Mouse (Mus musculus) MEL (cell line): ENCODE results near the gene Ptpre. TPM values are rescaled to one million over a fixed set of nuclear protein-coding genes. Genes with fewer than 3 reads are reported as not detected.

Source experiments
- DNase-seq: peaks from one replicate; pipeline ENCODE4 v3.0.0; 2011; ENCODE audit warnings: low read depth, low spot score
- H3K27ac ChIP-seq: 2 replicates; pipeline ENCODE4 v1.5.1; 2012; ENCODE audit warnings: low read depth, mild to moderate bottlenecking, control low read depth, low read length, moderate library complexity; ENCODE audit not compliant: control insufficient read depth
- H3K27me3 ChIP-seq, 2 experiments: fragments of 150-350 bp in 1 of 2; sonication (generic) in 1 of 2; 2 replicates each; pipeline ENCODE4 v1.6.1; 2012; ENCODE audit warnings: low read length in 2 of 2, mild to moderate bottlenecking in 2 of 2, improper control_type of control experiment in 1 of 2, moderate library complexity in 1 of 2; ENCODE audit not compliant: insufficient read depth in 2 of 2, control insufficient read depth in 1 of 2
- H3K36me3 ChIP-seq, 2 experiments: 2 replicates each; pipeline ENCODE4 v1.6.1; 2012 to 2014; ENCODE audit warnings: low read length in 2 of 2, improper control_type of control experiment in 1 of 2, inconsistent platforms in 1 of 2, mild to moderate bottlenecking in 1 of 2; ENCODE audit not compliant: insufficient read depth in 2 of 2, control insufficient read depth in 1 of 2
- H3K4me1 ChIP-seq, 2 experiments: fragments of 150-350 bp in 1 of 2; sonication (generic) in 1 of 2; 2 replicates each; pipeline ENCODE4 v1.6.1; 2012; ENCODE audit warnings: low read length in 2 of 2, improper control_type of control experiment in 1 of 2, mild to moderate bottlenecking in 1 of 2; ENCODE audit not compliant: insufficient read depth in 2 of 2, control insufficient read depth in 1 of 2
- H3K4me3 ChIP-seq, 2 experiments: fragments of 150-350 bp in 1 of 2; sonication (generic) in 1 of 2; 2 replicates each; pipeline ENCODE4 v1.5.1; 2012; ENCODE audit warnings: low read depth in 2 of 2, low read length in 2 of 2, mild to moderate bottlenecking in 2 of 2, moderate library complexity in 2 of 2, control low read depth in 1 of 2, improper control_type of control experiment in 1 of 2; ENCODE audit not compliant: control insufficient read depth in 1 of 2, insufficient read depth in 1 of 2
- H3K79me2 ChIP-seq: 2 replicates; pipeline ENCODE4 v1.6.1; 2012; ENCODE audit warnings: mild to moderate bottlenecking, low read length, moderate library complexity; ENCODE audit not compliant: control insufficient read depth, poor library complexity, insufficient read depth
- H3K9ac ChIP-seq: 2 replicates; pipeline ENCODE4 v1.6.1; 2012; ENCODE audit warnings: low read depth, mild to moderate bottlenecking, control low read depth, low read length, moderate library complexity; ENCODE audit not compliant: control insufficient read depth, poor library complexity, severe bottlenecking
- H3K9me3 ChIP-seq: fragments of 150-350 bp; sonication (generic); replicated peaks from 2 replicates; pipeline ENCODE4 v1.6.1; 2012; ENCODE audit warnings: mild to moderate bottlenecking, low read length, improper control_type of control experiment, moderate library complexity; ENCODE audit not compliant: insufficient read depth
- CHD2 ChIP-seq: IDR thresholded peaks from 2 replicates; pipeline ENCODE4 v1.6.1; 2011; ENCODE audit warnings: low read length, improper control_type of control experiment
- CTCF ChIP-seq, 3 experiments: IDR thresholded peaks in 2 of 3; conservative IDR thresholded peaks in 1 of 3; 2 replicates each; pipeline ENCODE4 v1.5.1; 2011 to 2012; ENCODE audit warnings: low read length in 3 of 3, low read depth in 2 of 3, mild to moderate bottlenecking in 2 of 3, improper control_type of control experiment in 1 of 3, inconsistent platforms in 1 of 3, mixed read lengths in 1 of 3, moderate library complexity in 1 of 3; ENCODE audit not compliant: control insufficient read depth in 1 of 3, insufficient read depth in 1 of 3, poor library complexity in 1 of 3, severe bottlenecking in 1 of 3
- ELF1 ChIP-seq: IDR thresholded peaks from 2 replicates; pipeline ENCODE4 v1.6.1; 2014; ENCODE audit warnings: low read depth, mild to moderate bottlenecking, inconsistent platforms, low read length, improper control_type of control experiment, moderate library complexity
- ETS1 ChIP-seq: IDR thresholded peaks from 2 replicates; pipeline ENCODE4 v1.6.1; 2012; ENCODE audit warnings: low read depth, mild to moderate bottlenecking, inconsistent platforms, low read length, improper control_type of control experiment, moderate library complexity
- GABPA ChIP-seq: IDR thresholded peaks from 2 replicates; pipeline ENCODE4 v1.6.1; 2012; ENCODE audit warnings: low read depth, mild to moderate bottlenecking, inconsistent platforms, low read length, improper control_type of control experiment, moderate library complexity
- GATA1 ChIP-seq: IDR thresholded peaks from 2 replicates; pipeline ENCODE4 v1.6.1; 2011; ENCODE audit warnings: low read depth, low read length, improper control_type of control experiment
- MAZ ChIP-seq: IDR thresholded peaks from 2 replicates; pipeline ENCODE4 v1.6.1; 2012; ENCODE audit warnings: low read depth, mild to moderate bottlenecking, inconsistent platforms, low read length, improper control_type of control experiment
- MEF2A ChIP-seq: IDR thresholded peaks from 2 replicates; pipeline ENCODE4 v1.6.1; 2014; ENCODE audit warnings: low read depth, mild to moderate bottlenecking, inconsistent platforms, low read length, improper control_type of control experiment; ENCODE audit not compliant: poor library complexity, insufficient replicate concordance, severe bottlenecking; ENCODE audit errors: extremely low read depth
- MYB ChIP-seq: IDR thresholded peaks from 2 replicates; pipeline ENCODE4 v1.6.1; 2011; ENCODE audit warnings: mild to moderate bottlenecking, low read depth, low read length, improper control_type of control experiment
- POLR2A ChIP-seq, 2 experiments: IDR thresholded peaks; 2 replicates each; pipeline ENCODE4 v1.6.1; 2011 to 2012; ENCODE audit warnings: low read length in 2 of 2, mild to moderate bottlenecking in 2 of 2, control low read depth in 1 of 2, improper control_type of control experiment in 1 of 2, low read depth in 1 of 2, moderate library complexity in 1 of 2; ENCODE audit not compliant: control insufficient read depth in 1 of 2, insufficient read depth in 1 of 2, poor library complexity in 1 of 2
- POLR2AphosphoS5 ChIP-seq: IDR thresholded peaks from 2 replicates; pipeline ENCODE4 v1.6.1; 2012; ENCODE audit warnings: low read depth, borderline replicate concordance, mild to moderate bottlenecking, inconsistent platforms, low read length, moderate library complexity, mixed read lengths
- SIN3A ChIP-seq: IDR thresholded peaks from 2 replicates; pipeline ENCODE4 v1.6.1; 2012; ENCODE audit warnings: low read length, improper control_type of control experiment, inconsistent platforms
- TAL1 ChIP-seq: IDR thresholded peaks from 2 replicates; pipeline ENCODE4 v1.6.1; 2012; ENCODE audit warnings: mild to moderate bottlenecking, inconsistent platforms, low read length, moderate library complexity, mixed read lengths
- TBP ChIP-seq: IDR thresholded peaks from 2 replicates; pipeline ENCODE4 v1.8.0; 2011; ENCODE audit warnings: low read depth, low read length, improper control_type of control experiment
- TCF12 ChIP-seq: IDR thresholded peaks from 2 replicates; pipeline ENCODE4 v1.6.1; 2014; ENCODE audit warnings: low read depth, mild to moderate bottlenecking, inconsistent platforms, low read length, improper control_type of control experiment, moderate library complexity
- ZC3H11A ChIP-seq: IDR thresholded peaks from 2 replicates; pipeline ENCODE4 v1.6.1; 2012; ENCODE audit warnings: low read depth, mild to moderate bottlenecking, inconsistent platforms, low read length, improper control_type of control experiment
- ZMIZ1 ChIP-seq: IDR thresholded peaks from 2 replicates; pipeline ENCODE4 v1.6.1; 2012; ENCODE audit warnings: low read depth, mild to moderate bottlenecking, inconsistent platforms, low read length, improper control_type of control experiment, moderate library complexity
- polyA plus RNA-seq, 2 experiments: library from polyadenylated mRNA; stranded (reverse) in 1 of 2; unstranded in 1 of 2; fragments of >175 nt in 1 of 2; fragments of >200 nt in 1 of 2; gene quantifications; 2 replicates each; pipeline versions ENCODE4 v1.2.1 to v1.2.4; 2012; ENCODE audit warnings: low replicate concordance in 2 of 2, low read depth in 1 of 2; ENCODE audit not compliant: insufficient read length in 2 of 2, insufficient read depth in 1 of 2, missing spikeins in 1 of 2
- total RNA-seq: library from RNA; depleted of rRNA; stranded (reverse); fragments of 300-350 nt; gene quantifications from 2 replicates; pipeline ENCODE4 v1.2.3, GENCODE M21; 2012

Ptpre gene
- total and polyA plus RNA-seq, 3 experiments = 4.9 to 12.9 TPM; not detected in 1

DNA sequence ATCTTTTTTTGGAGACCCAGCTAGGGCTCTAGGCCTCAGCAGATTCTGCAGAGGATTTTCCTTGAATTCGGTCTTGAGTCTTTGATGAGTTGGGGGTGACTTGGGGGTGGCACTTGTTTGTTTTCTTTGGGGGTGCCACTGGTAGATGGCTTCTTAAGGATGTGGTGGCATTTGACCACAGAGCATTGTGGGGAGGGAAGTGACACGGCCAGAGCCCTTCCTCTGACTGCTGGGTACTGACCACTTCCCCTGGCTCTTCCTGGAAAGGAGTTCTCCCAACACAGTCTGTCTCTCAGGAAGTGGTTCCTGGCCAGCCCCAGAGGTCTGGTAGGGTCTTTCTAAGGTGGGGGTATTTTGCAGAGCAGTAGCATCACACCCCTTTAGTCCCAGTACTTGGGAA lies 54.2 kb downstream of the Ptpre start:
- no peaks in the 10 kb centered on the region for H3K9me3 ChIP-seq
- peaks cover 0 to 76% of the 10 kb centered on the region in 2 experiments; a peak in 2 of 4 replicates for H3K36me3 ChIP-seq
- peaks cover 25 to 66% of the 10 kb centered on the region in 2 experiments for H3K4me1 ChIP-seq
- H3K79me2 ChIP-seq = peaks cover 30% of the 10 kb centered on the region
- no peak for DNase-seq
- H3K27ac ChIP-seq = peak overlapping the region; percentile 99
- H3K4me3 ChIP-seq = no peak overlapping the region
- TF ChIP-seq MEF2A (no peak), ETS1 (no peak)
- H3K27me3 ChIP-seq = no peaks in the 10 kb centered on the region
- H3K9ac ChIP-seq = 0 out of 2 replicates have a peak overlapping the region, but pooled peaks have one; percentile 4

DNA sequence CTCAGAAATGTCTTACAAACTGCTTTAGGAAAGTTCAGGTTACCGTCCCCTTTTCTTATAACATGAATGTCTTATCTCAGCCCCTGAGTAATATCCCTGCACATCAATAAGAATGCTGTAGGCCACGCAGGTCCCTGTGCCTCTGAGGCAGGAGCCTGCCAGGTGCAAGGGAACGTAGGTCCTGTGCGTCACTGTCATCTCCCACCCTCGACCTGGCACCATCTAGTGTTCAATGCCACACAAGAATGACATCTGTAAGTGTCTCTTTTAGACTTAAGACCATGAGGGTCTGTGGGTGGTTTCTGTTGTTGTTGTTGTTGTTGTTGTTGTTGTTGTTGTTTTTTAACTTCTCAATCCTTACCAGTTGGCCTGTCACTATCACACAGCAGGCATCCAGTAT lies 56.0 kb downstream of the Ptpre start:
- TF ChIP-seq TBP (no peak), TCF12 (no peak), MYB (no peak), MEF2A (no peak), MAZ (no peak), GABPA (no peak), SIN3A (no peak), ELF1 (no peak), ZMIZ1 (no peak), CTCF (IDR thresholded peaks at IDR 0.05 in 2 of 3, conservative IDR thresholded peaks at IDR 0.05 in 1 of 3; ENCODE audit: control insufficient read depth in 1 of 3, insufficient read depth in 1 of 3, low read depth in 2 of 3, low read length in 3 of 3, poor library complexity in 1 of 3, severe bottlenecking in 1 of 3) (no peak)
- Histone ChIP-seq H3K36me3 (peaks cover 0 to 80% of the 10 kb centered on the region in 2 experiments; a peak in 2 of 4 replicates), H3K9ac (peak overlapping the region; percentile 63), H3K9me3 (no peaks in the 10 kb centered on the region), H3K4me3 (peak overlapping the region in 1 of 2 experiments; percentile 4; a peak in 1 of 4 replicates), H3K79me2 (peaks cover 29% of the 10 kb centered on the region), H3K4me1 (peaks cover 23 to 77% of the 10 kb centered on the region in 2 experiments), H3K27ac (peak overlapping the region; percentile 99), H3K27me3 (no peaks in the 10 kb centered on the region)
- peak; percentile 72 for DNase-seq

DNA sequence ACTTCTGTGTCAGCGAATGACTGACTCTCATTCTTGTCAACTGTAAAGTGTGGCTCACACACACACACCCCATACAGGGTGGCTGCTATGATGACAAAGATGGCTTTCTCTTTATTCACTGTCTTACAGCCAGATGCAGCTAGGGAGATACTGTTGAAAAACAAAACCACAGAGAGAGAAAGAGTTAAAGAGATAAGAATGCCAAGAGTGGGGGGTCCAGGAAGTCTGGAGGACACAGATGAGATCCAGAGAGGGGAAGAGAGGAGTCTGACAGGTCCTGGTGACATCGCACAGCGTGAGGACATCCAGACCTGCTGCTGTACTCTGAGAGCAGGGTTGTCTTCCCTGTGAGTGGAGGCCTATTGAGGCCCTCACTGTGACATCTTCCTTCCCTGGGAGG lies 56.5 kb downstream of the Ptpre start:
- H3K9me3 ChIP-seq = no peaks in the 10 kb centered on the region
- H3K36me3 ChIP-seq = peaks cover 0 to 82% of the 10 kb centered on the region in 2 experiments; a peak in 2 of 4 replicates
- no peaks in the 10 kb centered on the region for H3K27me3 ChIP-seq
- H3K4me3 ChIP-seq = no peak overlapping the region
- peaks cover 22 to 78% of the 10 kb centered on the region in 2 experiments for H3K4me1 ChIP-seq
- TF ChIP-seq GATA1 (peak; percentile 97), POLR2A (IDR thresholded peaks at IDR 0.05; ENCODE audit: control insufficient read depth in 1 of 2, insufficient read depth in 1 of 2, low read depth in 1 of 2, low read length in 2 of 2, poor library complexity in 1 of 2) (peak in 1 of 2 experiments; percentile 71; a peak in 2 of 4 replicates), TAL1 (peak; percentile 99), TBP (peak; percentile 85), POLR2AphosphoS5 (0 out of 2 replicates have a peak, but pooled peaks have one; percentile 24), CHD2 (no peak), ZC3H11A (no peak)
- peaks cover 29% of the 10 kb centered on the region for H3K79me2 ChIP-seq
- peak overlapping the region; percentile 99 for H3K27ac ChIP-seq
- peak; percentile 97 for DNase-seq
- peak overlapping the region; percentile 75 for H3K9ac ChIP-seq
